Mouse (Mus musculus) adipocyte (in vitro differentiated cells): ENCODE measurements around the gene B020011L13Rik.
"Not testable (repeated sequence)": the region's sequence is repeated elsewhere in the genome, so short reads cannot be mapped to it uniquely, and the experiment has no call there.

Source experiments
- DNase-seq: peaks from one replicate; pipeline ENCODE4 v3.0.0-alpha.2; 2016; ENCODE audit warnings: low spot score

B020011L13Rik gene

DNA sequence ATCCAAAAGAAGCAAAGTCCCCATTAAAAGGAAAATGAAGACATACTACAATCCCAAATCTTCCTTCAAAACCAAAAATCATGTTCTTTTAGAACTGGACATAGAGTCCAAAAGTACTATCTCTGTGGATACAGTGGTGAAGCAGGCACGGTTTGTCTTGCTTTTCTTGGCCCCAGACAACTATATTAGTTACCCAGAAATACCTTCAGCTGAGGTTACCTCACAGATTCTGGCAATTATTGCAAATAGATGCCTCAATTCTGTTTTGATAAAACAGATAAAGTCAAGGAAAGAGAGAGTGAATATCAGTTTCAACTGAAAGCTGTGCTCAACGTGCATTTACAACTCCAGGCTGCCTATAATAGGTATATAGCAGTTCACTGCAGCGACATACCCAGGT lies at the start of gene B020011L13Rik:
B020011L13Rik (plus strand) TSS at position 301 of the 400 bp plus-strand sequence.
- DNase-seq: not testable (repeated sequence)

DNA sequence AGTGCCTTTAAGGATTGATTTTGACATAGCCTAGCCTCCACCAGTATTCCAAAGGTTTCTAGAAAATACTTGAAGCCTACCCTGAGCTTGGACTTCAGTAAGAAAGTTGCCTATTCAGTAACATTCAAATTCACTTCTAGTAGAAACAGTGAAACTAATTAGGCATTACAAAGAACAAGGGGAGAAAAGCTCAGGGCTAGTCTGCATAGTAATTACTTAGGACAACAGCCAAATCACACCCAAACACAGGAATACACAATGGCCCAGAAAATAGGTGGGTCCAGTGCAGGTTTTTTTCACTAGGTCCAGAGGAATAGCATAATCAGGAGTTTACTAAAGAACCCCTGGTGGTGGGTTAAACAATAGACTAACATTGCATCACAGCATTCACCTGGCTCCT lies 35.3 kb downstream of the B020011L13Rik start:
- not testable (repeated sequence) for DNase-seq

DNA sequence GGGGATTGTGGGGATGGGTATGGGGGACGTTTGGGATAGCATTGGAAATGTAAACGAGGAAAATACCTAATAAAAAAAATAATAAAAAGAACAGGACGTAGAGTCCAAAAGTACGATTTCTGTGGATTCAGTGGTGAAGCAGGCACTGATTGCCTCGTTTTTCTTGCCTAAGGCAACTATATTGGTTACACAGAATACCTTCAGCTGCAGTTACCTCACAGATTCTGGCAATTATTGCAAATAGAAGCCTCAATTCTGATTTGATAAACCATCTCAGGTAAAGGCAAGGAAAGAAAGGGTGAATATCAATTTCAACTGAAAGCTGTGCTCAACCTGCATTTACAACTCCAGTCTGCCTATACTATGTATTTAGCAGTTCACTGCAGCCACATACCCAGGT lies 48.8 kb downstream of the B020011L13Rik start, which contains the start of gene Gm28360:
Gm28360 (plus strand) TSS at position 301 of the 400 bp plus-strand sequence.
- DNase-seq: not testable (repeated sequence)

DNA sequence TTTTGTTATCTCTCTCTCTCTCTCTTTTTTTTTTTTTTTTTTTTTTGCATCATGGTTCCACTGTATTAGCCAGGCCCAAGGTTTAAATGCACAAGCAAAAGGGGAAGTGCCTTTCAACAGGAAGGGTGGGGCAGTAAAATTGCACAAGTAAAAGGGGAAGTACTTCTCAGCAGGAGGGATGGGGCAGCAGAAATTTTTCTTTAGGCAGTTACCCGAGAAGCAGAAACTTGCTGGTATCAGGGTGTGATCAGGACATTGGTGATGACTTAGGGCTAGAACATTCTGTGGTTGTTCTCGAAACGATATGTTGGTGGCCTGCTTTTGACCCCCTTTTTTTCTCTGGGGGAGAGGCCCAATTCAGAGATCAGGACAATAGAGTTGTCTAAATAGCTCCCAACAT lies 70.8 kb downstream of the B020011L13Rik start:
- DNase-seq: not testable (repeated sequence)
